Mouse (Mus musculus) layer of hippocampus, postnatal 14 days (tissue): ENCODE results near the gene Pnma1. TPM values are rescaled to one million over a fixed set of nuclear protein-coding genes. Genes with fewer than 3 reads are reported as not detected.
A peak's percentile ranks its signal among the peaks of the same experiment; 100 is the strongest.

Experiments used
- DNase-seq, 2 experiments: peaks; one replicate each; pipeline ENCODE4 v3.0.0; 2021 to 2022; ENCODE audit warnings: low spot score in 2 of 2, mixed read lengths in 1 of 2
- long read RNA-seq, 2 experiments: library from polyadenylated mRNA; stranded (forward); transcript quantifications; one replicate each; pipeline ENCODE4 v2.0.0; 2021
- total RNA-seq, 2 experiments: library from RNA; stranded (reverse); gene quantifications; 2 replicates each; pipeline ENCODE4 v1.2.3; 2021

Gene Pnma1
- total RNA-seq = 1 to 10 TPM; 3.3 to 4.5 TPM
- long read RNA-seq, experiment 1, partial matches to known transcripts = 0 of 3 reads
- long read RNA-seq, experiment 1, other reads (novel, unspliced or antisense) = 0 of 3 reads
- long read RNA-seq, experiment 2, transcript Pnma1-201 (1 exons, 2,359 nt) = major isoform, 8 of 8 reads
- long read RNA-seq, experiment 2, partial matches to known transcripts = 0 of 8 reads
- long read RNA-seq, experiment 2, other reads (novel, unspliced or antisense) = 0 of 8 reads

GRCm38 (mm10) chr12:84147954-84148621 is at the start of gene Pnma1:
Gene Pnma1 (minus strand): TSS chr12:84148489.
- DNase-seq = peak; percentile 75 to 87

GRCm38 (mm10) chr12:84195195-84195594 is 46.9 kb upstream of the Pnma1 start:
- no peak for DNase-seq

GRCm38 (mm10) chr12:84194400-84195109 is 46.3 kb upstream of the Pnma1 start:
- DNase-seq = no peak

- peak; percentile 86 to 92 for DNase-seq
These were observed 45.5 kb upstream of the Pnma1 start for GRCm38 (mm10) chr12:84193642-84194399.

- DNase-seq = peak in 1 of 2 experiments; percentile 65
These were observed 44.7 kb upstream of the Pnma1 start for GRCm38 (mm10) chr12:84192741-84193641.

GRCm38 (mm10) chr12:84192280-84192679 is 44.0 kb upstream of the Pnma1 start:
- DNase-seq = no peak

GRCm38 (mm10) chr12:84191770-84192169 is 43.5 kb upstream of the Pnma1 start:
- no peak for DNase-seq

- DNase-seq = no peak
These were observed 42.9 kb upstream of the Pnma1 start for GRCm38 (mm10) chr12:84191190-84191589.

GRCm38 (mm10) chr12:84190151-84190820 is 42.0 kb upstream of the Pnma1 start:
- DNase-seq = no peak

- DNase-seq = no peak
These were observed 40.7 kb upstream of the Pnma1 start for GRCm38 (mm10) chr12:84188881-84189444.

- DNase-seq = peak; percentile 43 to 46
These were observed 39.7 kb upstream of the Pnma1 start for GRCm38 (mm10) chr12:84187752-84188601.

- peak in 1 of 2 experiments; percentile 59 for DNase-seq
These were observed 38.7 kb upstream of the Pnma1 start for GRCm38 (mm10) chr12:84186950-84187349.

GRCm38 (mm10) chr12:84186536-84186935 is 38.2 kb upstream of the Pnma1 start:
- DNase-seq = no peak

GRCm38 (mm10) chr12:84185547-84185946 is 37.3 kb upstream of the Pnma1 start:
- DNase-seq = no peak

- DNase-seq = no peak
These were observed 36.7 kb upstream of the Pnma1 start for GRCm38 (mm10) chr12:84184979-84185378.

- DNase-seq = no peak
These were observed 33.7 kb upstream of the Pnma1 start for GRCm38 (mm10) chr12:84181999-84182398.

GRCm38 (mm10) chr12:84180701-84181435 is 32.6 kb upstream of the Pnma1 start:
- peak; percentile 43 to 53 for DNase-seq

- no peak for DNase-seq
These were observed 31.8 kb upstream of the Pnma1 start for GRCm38 (mm10) chr12:84180090-84180489.
